Mouse (Mus musculus): Measurements from ENCODE around the gene Ralgds.
"Not testable (repeated sequence)": the region's sequence is repeated elsewhere in the genome, so short reads cannot be mapped to it uniquely, and the experiment has no call there.

Gene Ralgds

DNA sequence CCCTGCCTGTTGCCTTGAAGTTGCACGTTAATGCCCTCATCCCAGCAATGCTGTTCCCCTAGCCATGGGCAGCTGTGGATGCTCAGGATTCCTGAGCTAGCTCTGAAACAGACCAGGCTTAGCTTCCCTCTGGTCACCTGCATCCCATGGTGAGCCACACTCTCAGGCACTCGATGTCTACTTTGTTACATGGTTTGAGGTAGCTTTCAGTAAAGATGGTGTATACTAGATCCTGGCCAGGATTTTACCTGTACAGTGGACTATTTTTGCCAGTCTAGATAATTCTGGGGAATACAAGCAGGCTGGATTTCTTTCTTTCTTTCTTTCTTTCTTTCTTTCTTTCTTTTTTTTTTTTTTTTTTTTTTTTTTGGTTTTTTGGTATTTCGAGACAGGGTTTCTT lies 7.1 kb upstream of the Ralgds start, which contains the start of gene Gm10134:
Gene Gm10134 (plus strand): TSS at position 301 of the 400 bp plus-strand sequence.
- no peak for DNase-seq (ENCODE audit: extremely low spot score, low spot score)

DNA sequence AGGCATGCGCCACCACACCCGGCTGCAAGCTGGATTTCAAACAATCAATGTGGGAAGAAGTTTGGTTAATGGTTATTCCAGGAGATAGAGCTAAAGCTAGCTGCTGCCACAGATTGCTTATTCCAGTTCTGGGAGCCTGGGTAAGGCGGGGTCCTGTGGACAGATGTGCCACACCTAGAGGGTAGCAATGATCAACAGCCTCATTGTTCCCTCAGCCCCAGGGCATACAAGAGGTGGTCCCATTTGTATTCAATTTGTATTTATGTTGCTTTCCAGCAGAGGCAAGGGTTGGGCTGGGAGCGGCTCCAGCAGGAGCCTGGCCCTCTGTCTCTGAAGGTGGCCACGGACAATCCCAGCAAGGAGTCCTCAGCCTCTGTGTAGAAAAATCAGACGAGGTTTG lies 6.6 kb upstream of the Ralgds start:
- no peak for DNase-seq (ENCODE audit: extremely low spot score, low spot score)

GRCm38 (mm10) chr2:28511600-28511999 lies 1.3 kb upstream of the Ralgds start:
- not testable (repeated sequence) for DNase-seq (ENCODE audit: extremely low spot score, low spot score)

DNA sequence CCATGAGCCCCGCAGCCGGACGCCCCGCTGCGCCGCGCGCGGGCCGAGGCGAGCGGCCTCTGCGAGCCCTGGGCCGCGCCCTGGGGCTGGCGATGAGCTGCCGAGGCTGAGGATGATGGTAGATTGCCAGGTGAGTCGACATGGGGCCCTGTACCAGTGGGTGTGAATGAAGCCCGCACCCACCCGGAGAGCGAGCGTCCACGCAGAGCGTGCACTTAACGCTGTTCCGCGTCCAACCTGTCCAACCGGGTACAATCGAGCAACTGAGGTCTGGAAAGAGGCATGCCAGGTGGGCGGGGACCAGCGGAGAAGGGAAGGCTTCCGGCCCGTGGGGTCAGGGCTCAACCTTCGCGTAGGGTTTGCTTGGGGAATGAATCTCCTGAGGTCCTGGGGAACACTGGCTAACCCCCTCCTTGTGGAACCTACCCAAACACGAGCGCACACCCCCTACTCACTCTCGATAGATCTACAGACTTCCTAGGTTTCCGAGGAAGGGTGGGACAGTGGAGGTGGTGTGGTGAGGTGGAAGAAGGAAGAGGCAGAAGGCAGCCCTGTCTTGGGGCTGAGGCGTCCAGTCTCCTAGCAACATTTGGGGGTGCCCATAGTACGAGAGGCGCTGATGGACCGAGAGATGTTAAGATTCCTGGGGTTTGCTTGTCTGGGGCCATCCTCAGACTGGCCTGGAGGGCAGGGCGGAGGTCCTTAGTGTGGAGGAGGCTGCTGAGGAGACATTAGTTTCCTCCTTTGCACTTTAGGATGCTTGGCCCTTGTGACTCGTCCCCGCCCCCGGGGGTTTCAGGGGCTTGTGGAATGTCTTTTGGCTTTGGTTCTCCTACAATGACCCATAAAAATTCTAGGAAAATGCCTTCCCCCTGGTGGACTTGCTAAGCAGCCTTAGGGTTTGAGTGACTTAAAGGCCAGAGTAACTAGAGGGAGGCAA lies 776 bp downstream of the Ralgds start:
- DNase-seq (ENCODE audit: extremely low spot score, low spot score): peak; percentile 69

- peak; percentile 87 for DNase-seq (ENCODE audit: extremely low spot score, low spot score)
Measured at GRCm38 (mm10) chr2:28514489-28514888, 1.6 kb downstream of the Ralgds start.

- DNase-seq (ENCODE audit: extremely low spot score, low spot score): peak; percentile 74
Measured at GRCm38 (mm10) chr2:28517206-28517909, 4.4 kb downstream of the Ralgds start.

DNA sequence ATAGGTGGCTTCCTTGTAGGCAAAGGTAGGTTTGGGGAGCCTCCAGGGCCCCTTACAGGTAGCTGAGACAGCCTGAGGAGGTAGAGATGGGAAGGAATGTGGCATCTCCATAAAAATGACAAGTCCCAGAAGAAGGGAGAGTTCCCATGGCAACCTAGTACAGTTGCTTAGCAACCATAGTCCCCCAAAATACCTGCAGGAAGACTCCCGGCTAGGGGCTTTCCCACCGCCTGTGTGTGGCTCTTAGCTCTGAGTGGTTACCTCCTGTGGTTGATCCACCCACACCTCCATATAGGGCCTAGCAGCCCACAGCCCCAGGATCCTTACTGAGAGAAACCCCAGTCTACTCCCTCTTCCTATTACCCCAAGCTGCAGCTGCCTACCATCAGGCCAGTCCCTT lies 5.3 kb downstream of the Ralgds start:
- DNase-seq (ENCODE audit: extremely low spot score, low spot score): no peak

GRCm38 (mm10) chr2:28520581-28520980 lies 7.7 kb downstream of the Ralgds start:
- DNase-seq (ENCODE audit: extremely low spot score, low spot score): no peak

DNA sequence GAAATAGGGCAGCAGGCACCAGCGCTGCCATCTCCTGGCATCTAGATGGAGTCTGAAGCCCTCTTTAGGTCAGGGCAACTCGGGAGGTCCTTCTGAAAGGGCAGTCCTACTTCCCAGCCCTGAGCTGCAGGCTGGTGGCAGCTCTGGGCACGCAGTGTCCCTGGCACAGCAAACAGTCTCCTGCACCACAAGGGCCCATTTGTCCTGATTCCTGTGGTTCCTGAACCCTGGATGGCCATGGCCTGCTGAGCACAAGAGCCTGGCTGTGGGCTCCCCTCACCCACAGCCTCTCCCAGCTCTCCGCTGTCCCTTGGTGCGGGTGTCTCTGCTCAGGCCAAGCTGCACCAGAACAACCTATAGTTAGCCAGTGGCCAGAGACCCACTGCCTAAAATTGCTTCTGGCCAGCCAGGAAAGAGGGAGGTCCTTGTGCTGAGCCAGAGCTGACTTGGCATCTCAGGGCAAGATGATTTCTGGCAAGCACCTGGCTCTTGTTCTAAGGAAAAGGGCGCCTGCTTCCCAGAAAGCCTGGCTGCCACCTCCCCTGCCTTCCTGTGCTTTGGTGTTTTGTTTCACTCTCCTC lies 8.7 kb downstream of the Ralgds start:
- DNase-seq (ENCODE audit: extremely low spot score, low spot score): no peak

- DNase-seq (ENCODE audit: extremely low spot score, low spot score): no peak
Measured at GRCm38 (mm10) chr2:28522166-28522565, 9.2 kb downstream of the Ralgds start.

GRCm38 (mm10) chr2:28523643-28524117 lies 10.8 kb downstream of the Ralgds start:
- DNase-seq (ENCODE audit: extremely low spot score, low spot score): no peak

DNA sequence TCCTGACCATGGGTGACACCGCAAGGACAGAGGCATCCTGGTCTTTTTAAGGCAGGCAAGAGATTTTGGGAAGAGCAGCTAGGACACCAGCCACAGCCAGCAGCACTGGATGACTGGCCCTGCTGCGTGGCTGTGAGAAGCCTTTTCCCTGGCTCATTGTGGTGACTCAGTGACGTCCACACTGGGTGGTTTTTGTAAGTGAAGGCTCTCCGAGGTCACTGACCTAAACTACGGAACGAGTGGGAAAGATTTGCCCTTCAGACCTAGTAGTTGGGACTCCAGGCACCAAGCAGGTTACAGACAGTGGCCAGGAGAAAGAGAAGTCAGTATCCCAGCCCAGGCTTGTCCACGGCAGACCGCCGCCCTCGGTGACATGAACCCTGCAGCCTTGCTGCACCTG lies 11.5 kb downstream of the Ralgds start:
- DNase-seq (ENCODE audit: extremely low spot score, low spot score): no peak

- DNase-seq (ENCODE audit: extremely low spot score, low spot score): peak; percentile 60
Measured at GRCm38 (mm10) chr2:28525219-28525942, 12.5 kb downstream of the Ralgds start.

GRCm38 (mm10) chr2:28525943-28526876 lies 13.3 kb downstream of the Ralgds start:
- DNase-seq (ENCODE audit: extremely low spot score, low spot score): no peak

GRCm38 (mm10) chr2:28527436-28528353 lies 14.8 kb downstream of the Ralgds start:
- no peak for DNase-seq (ENCODE audit: extremely low spot score, low spot score)

DNA sequence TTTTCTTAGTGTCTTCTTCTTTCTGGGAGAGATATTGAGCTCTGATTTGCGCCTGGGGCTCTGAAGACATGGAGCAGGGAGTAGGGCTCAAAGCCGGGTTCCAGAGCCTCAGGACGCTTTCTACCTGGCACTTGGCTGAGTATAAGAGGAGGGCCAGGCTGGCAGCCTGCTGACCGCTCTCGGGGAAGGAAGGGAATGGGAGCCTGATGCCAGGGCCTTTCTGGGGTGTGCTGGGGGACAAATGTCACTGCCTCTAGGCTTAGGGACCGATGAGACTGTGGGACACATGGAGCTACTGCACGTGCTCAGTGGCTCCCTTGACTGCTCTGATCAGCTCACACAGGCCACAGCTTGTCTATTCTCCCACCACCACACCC lies 15.4 kb downstream of the Ralgds start:
- no peak for DNase-seq (ENCODE audit: extremely low spot score, low spot score)

DNA sequence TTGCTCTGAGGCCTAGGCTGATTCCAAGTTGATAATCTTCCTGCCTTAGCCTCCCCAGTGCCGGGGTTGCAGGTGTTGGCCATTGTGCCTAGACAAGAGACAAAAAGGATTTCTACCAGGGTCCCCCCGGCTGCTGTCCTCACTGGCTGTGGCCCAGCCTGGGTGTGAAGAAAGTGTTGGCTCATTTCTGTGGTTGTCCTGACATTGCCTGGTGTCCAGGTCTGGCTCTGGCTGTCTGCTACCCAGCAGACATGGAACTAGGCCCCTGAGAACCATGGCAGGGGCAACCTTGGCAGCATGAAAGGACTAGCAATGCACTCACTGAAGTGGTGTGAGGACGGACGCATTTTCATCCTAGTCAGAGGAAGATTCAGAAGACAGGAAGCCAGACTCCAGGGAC lies 16.9 kb downstream of the Ralgds start:
- no peak for DNase-seq (ENCODE audit: extremely low spot score, low spot score)

- no peak for DNase-seq (ENCODE audit: extremely low spot score, low spot score)
Measured at GRCm38 (mm10) chr2:28530311-28530710, 17.4 kb downstream of the Ralgds start.
